Comparison of ENCODE assay signal across 8 mouse cellular contexts in the genomic region with DNA sequence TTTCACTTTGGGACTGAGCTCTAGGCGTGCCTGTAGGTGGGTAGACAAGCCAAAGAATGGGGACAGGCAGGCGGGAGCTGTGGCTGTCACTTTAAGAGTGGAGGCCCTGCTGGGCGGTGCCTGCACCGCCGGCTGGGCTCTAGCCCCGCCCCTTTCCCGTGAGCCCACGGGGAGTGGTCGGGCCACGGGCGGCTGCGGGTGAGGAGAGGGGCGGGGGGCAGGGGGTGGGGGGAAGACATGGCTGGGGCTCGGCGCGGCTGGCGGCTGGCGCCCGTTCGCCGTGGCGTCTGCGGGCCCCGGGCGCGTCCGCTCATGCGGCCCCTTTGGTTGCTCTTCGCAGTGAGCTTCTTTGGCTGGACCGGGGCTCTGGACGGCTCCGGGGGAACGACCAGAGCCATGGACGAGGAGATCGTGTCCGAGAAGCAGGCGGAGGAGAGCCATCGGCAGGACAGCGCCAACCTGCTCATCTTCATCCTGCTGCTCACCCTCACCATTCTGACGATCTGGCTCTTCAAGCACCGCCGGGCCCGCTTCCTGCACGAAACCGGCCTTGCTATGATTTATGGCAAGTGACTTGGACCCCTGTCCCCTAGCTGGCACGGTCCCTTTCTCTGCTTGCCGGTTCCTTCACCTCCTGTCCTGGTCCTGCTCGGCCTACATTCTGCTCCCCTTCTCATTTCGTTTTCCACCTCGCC. TPM values are rescaled to one million over a fixed set of nuclear protein-coding genes. Genes with fewer than 3 reads are reported as not detected.
A peak's percentile ranks its signal among the peaks of the same experiment; 100 is the strongest.
DNase-seq lines count a peak whose midpoint lies in the region; ATAC-seq and TF ChIP-seq lines count a peak whose summit lies in the region.

Gene Slc9a6, plus strand, starts transcription at position 135 of the 695 bp plus-strand sequence.

- H3K4me3 ChIP-seq in C2C12 (ENCODE audit: insufficient read depth, poor library complexity, severe bottlenecking) (peak within 1 kb of the TSS; percentile 40), myocyte (peak within 1 kb of the TSS; percentile 50)
- peak within 1 kb of the TSS; percentile 92 for H3K4me3 ChIP-seq in bone marrow, adult 2 months (replicated peaks; ENCODE audit: control insufficient read depth, low read depth, low read length)
- peak within 1 kb of the TSS; percentile 61 for H3K4me3 ChIP-seq in embryonic facial prominence, embryonic 15.5 days (replicated peaks)
- peak within 1 kb of the TSS; percentile 98 for H3K4me3 ChIP-seq in liver, adult 2 months (ENCODE audit: insufficient read depth, low read depth, low read length)

- peak within 1 kb of the TSS; percentile 58 for H3ac ChIP-seq in C2C12 (ENCODE audit: control insufficient read depth, insufficient read length, low read depth)
- peak within 1 kb of the TSS; percentile 54 for H3ac ChIP-seq in myocyte (ENCODE audit: control insufficient read depth, insufficient read length)

- H3K36me3 ChIP-seq in C2C12 (ENCODE audit: control insufficient read depth, insufficient read depth) = no peaks in the 10 kb centered on the region
- no peaks in the 10 kb centered on the region for H3K36me3 ChIP-seq in embryonic facial prominence, embryonic 15.5 days
- no peaks in the 10 kb centered on the region for H3K36me3 ChIP-seq in liver, adult 2 months (ENCODE audit: control insufficient read depth, insufficient read depth, low read length)
- H3K36me3 ChIP-seq in myocyte (ENCODE audit: control insufficient read depth, insufficient read depth) = no peaks in the 10 kb centered on the region

- H3K27me3 ChIP-seq in C2C12 (ENCODE audit: control insufficient read depth, insufficient read depth, insufficient read length) = no peaks in the 10 kb centered on the region
- H3K27me3 ChIP-seq in embryonic facial prominence, embryonic 15.5 days = no peaks in the 10 kb centered on the region
- no peaks in the 10 kb centered on the region for H3K27me3 ChIP-seq in liver, adult 2 months (ENCODE audit: control insufficient read depth, insufficient read depth, low read length)
- H3K27me3 ChIP-seq in myocyte (ENCODE audit: control insufficient read depth, insufficient read depth, insufficient read length) = no peaks in the 10 kb centered on the region

- peak; percentile 97 for ATAC-seq in embryonic facial prominence, embryonic 15.5 days (ENCODE audit: insufficient number of reproducible peaks, low FRiP score, low TSS enrichment, low read depth)

- no peaks in the 10 kb centered on the region for H3K9me3 ChIP-seq in embryonic facial prominence, embryonic 15.5 days (replicated peaks)

- H3K4me1 ChIP-seq in bone marrow, adult 2 months (ENCODE audit: control insufficient read depth, insufficient read depth, low read length) = peaks cover 1% of the 10 kb centered on the region; the same call in 1 of the 2 replicates
- H3K4me1 ChIP-seq in embryonic facial prominence, embryonic 15.5 days = no peaks in the 10 kb centered on the region
- peaks cover 6% of the 10 kb centered on the region; the same call in 1 of the 2 replicates for H3K4me1 ChIP-seq in liver, adult 2 months (ENCODE audit: control insufficient read depth, insufficient read depth, low read length)

- no peak for TF ChIP-seq POLR2A in bone marrow, adult 2 months (IDR thresholded peaks at IDR 0.05; ENCODE audit: borderline replicate concordance, control insufficient read depth, low read depth, low read length)
- no peak for TF ChIP-seq POLR2A in liver, adult 2 months (IDR thresholded peaks at IDR 0.05; ENCODE audit: extremely low read depth, insufficient read depth, low read length)
- peak; percentile 64 for TF ChIP-seq POLR2A in myocyte (IDR thresholded peaks at IDR 0.05; ENCODE audit: insufficient read length, low read depth)

- peak within 1 kb of the TSS; percentile 51 for H3K9ac ChIP-seq in embryonic facial prominence, embryonic 15.5 days
- H3K9ac ChIP-seq in liver, adult 2 months (ENCODE audit: low read depth, low read length) = peak within 1 kb of the TSS; percentile 82

- H3K27ac ChIP-seq in bone marrow, adult 2 months (ENCODE audit: control insufficient read depth, insufficient read depth, low read depth, low read length, poor library complexity) = no peak within 1 kb of the TSS; the same call in 1 of the 2 replicates
- H3K27ac ChIP-seq in embryonic facial prominence, embryonic 15.5 days (replicated peaks) = peak within 1 kb of the TSS; percentile 82
- peak within 1 kb of the TSS; percentile 46 for H3K27ac ChIP-seq in liver, adult 2 months (replicated peaks; ENCODE audit: insufficient read depth, low read depth, low read length)

- no peak for TF ChIP-seq CTCF in C2C12 (IDR thresholded peaks at IDR 0.05; ENCODE audit: control insufficient read depth, insufficient read depth, insufficient read length)
- TF ChIP-seq CTCF in bone marrow, adult 2 months (IDR thresholded peaks at IDR 0.05; ENCODE audit: control insufficient read depth, insufficient read depth, low read length) = no peak
- no peak for TF ChIP-seq CTCF in liver, adult 2 months (IDR thresholded peaks at IDR 0.05; ENCODE audit: low read depth, low read length)

- H3K79me2 ChIP-seq in C2C12 (ENCODE audit: control insufficient read depth, insufficient read depth) = no peaks in the 10 kb centered on the region
- peaks cover 7% of the 10 kb centered on the region; the same call in 1 of the 2 replicates for H3K79me2 ChIP-seq in liver, adult 2 months (ENCODE audit: control insufficient read depth, insufficient read depth, low read length)
- H3K79me2 ChIP-seq in myocyte (ENCODE audit: control insufficient read depth, insufficient read depth) = no peaks in the 10 kb centered on the region

- WGBS in bone marrow, adult 2 months = 10% methylated on average over 30 of the region's 50 CpGs
- 7% methylated on average over 24 of the region's 50 CpGs for WGBS in embryonic facial prominence, embryonic 15.5 days
- WGBS in liver, adult 2 months = under 1% methylated on average over 40 of the region's 50 CpGs

- peak; percentile 58 for DNase-seq in heart, adult 8-10 months (ENCODE audit: low spot score)
- peak; percentile 73 for DNase-seq in kidney, adult 9 months
- DNase-seq in liver, adult 2 months (ENCODE audit: extremely low read depth, low read depth, low spot score) = peak; percentile 52
- peak; percentile 69 to 77 for DNase-seq in spleen, postnatal 4 days (ENCODE audit: low spot score in 2 of 2)

- no peaks in the 10 kb centered on the region for H3K79me3 ChIP-seq in C2C12 (ENCODE audit: low read depth)

- H3K4me2 ChIP-seq in embryonic facial prominence, embryonic 15.5 days (replicated peaks) = peak within 1 kb of the TSS; percentile 52
- peak within 1 kb of the TSS; percentile 78 for H3K4me2 ChIP-seq in myocyte (ENCODE audit: low read depth)

TF ChIP-seq in C2C12, 6 proteins besides CTCF, POLR2A, EP300 and RAD21:
- TF ChIP-seq MYOG (IDR thresholded peaks at IDR 0.05; ENCODE audit: control insufficient read depth, extremely low read depth, insufficient read length) (no peak), MAX (IDR thresholded peaks at IDR 0.05) (no peak), USF1 (IDR thresholded peaks at IDR 0.05; ENCODE audit: low read depth) (no peak), CEBPB (IDR thresholded peaks at IDR 0.05; ENCODE audit: low read depth) (no peak), MYOD1 (IDR thresholded peaks at IDR 0.05; ENCODE audit: control insufficient read depth, insufficient read length, low read depth) (no peak), FOSL1 (IDR thresholded peaks at IDR 0.05; ENCODE audit: insufficient read depth, low read length, poor library complexity, severe bottlenecking) (no peak)

TF ChIP-seq in myocyte, 11 proteins besides CTCF, POLR2A, EP300 and RAD21:
- TF ChIP-seq POLR2AphosphoS2 (IDR thresholded peaks at IDR 0.05; ENCODE audit: insufficient read length, low read depth) (no peak), TCF3 (IDR thresholded peaks at IDR 0.05; ENCODE audit: insufficient read length, low read depth) (no peak), SRF (IDR thresholded peaks at IDR 0.05; ENCODE audit: control insufficient read depth, insufficient read length, low read depth) (no peak), USF1 (IDR thresholded peaks at IDR 0.05; ENCODE audit: low read depth) (no peak), MYOD1 (IDR thresholded peaks at IDR 0.05; ENCODE audit: control insufficient read depth in 1 of 3, insufficient read length in 2 of 3, low read depth in 2 of 3) (no peak)

RNA-seq across cellular contexts. Expression of gene Slc9a6, which starts in this region (rescaled TPM):
- 7.2 TPM for polyA plus RNA-seq in C2C12 (2012; fragmentation: generic; extraction: Trizol)
- polyA plus RNA-seq in bone marrow, adult 2 months (2011; ENCODE audit: insufficient read depth, insufficient read length, low replicate concordance, missing spikeins) = 3.5 and 4.4 TPM in 2 replicates
- 14.8 and 15.5 TPM in 2 replicates for polyA plus RNA-seq in embryonic facial prominence, embryonic 15.5 days (2015; fragmentation: Nextera tagmentation; extraction: Ambion mirVana)
- total RNA-seq in heart, adult 8-10 months (2022) = 10 to 100 TPM; 23.4 to 28.6 (median 26.0) TPM
- total RNA-seq in liver, adult 2 months (2014; rRNA removed) = 7.8 and 11.1 TPM in 2 replicates
- 11.2 and 11.5 TPM in 2 replicates for polyA plus RNA-seq in liver, adult 2 months (2012; rRNA removed)
- 10.8 TPM for polyA plus RNA-seq in myocyte (2012; fragmentation: generic; extraction: Trizol)

Comparison
In these comparisons a context has a peak if more than half of its experiments do, and no peak if none do; other contexts are left out.
1. H3K4me3 ChIP-seq: peak in every context shown above with its lines; median percentile 98 in liver, adult 2 months; 92 in bone marrow, adult 2 months; 61 in embryonic facial prominence, embryonic 15.5 days; 50 in myocyte; 40 in C2C12.